Mouse (Mus musculus): ENCODE data around the gene Gm1140.
"Not testable (repeated sequence)": the region's sequence is repeated elsewhere in the genome, so short reads cannot be mapped to it uniquely, and the experiment has no call there.

Gm1140 gene

GRCm38 (mm10) chrX:67693462-67693861 is at the start of gene Gm1140:
Gm1140 (minus strand) TSS chrX:67693562.
- not testable (repeated sequence) for DNase-seq (ENCODE audit: low read depth, low spot score)

GRCm38 (mm10) chrX:67695398-67695797 is 2.0 kb upstream of the Gm1140 start, which contains the start of gene Gm14692:
Gm14692 (plus strand) TSS chrX:67695698.
- not testable (repeated sequence) for DNase-seq (ENCODE audit: low read depth, low spot score)
